Mouse (Mus musculus): ENCODE data around the gene Phtf2. TPM values are rescaled to one million over a fixed set of nuclear protein-coding genes. Genes with fewer than 3 reads are reported as not detected.
"Not testable (repeated sequence)": the region's sequence is repeated elsewhere in the genome, so short reads cannot be mapped to it uniquely, and the experiment has no call there.

Phtf2 gene
- polyA plus RNA-seq, 1 experiment: 16.5 TPM

DNA sequence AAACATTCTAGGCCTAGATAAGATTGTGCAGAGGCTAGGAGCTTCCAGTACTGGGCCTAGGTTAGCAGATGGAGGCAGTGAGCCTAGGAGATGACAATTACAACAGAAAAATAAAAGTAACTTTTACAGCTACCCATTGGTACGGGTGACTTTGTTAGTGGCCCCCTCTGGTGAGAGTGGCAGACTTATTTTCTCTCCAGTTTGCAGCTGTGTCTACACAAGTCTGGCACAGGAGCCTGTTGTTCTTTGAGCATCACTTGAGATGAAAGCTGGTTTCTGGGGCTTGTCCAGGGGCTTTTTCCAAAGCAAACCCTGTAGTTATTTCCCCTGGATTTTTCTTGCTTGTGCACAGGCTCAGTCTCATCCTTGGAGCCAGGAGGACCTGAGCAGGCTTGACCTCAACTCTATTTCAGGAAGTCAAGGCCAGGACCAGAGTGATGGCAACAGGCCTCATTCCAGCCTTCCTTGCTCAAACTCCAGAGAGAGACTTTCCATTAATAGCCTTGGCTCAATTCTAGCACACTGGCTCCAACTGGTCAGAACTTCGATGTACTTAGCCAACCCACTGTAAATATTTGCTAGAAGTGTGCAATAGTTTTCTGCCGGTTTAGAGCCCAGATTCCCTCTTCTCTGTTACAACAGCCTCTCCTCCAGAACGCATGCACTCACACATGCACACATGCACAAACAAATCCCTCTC is 161.6 kb downstream of the Phtf2 start:
- no peak for TF ChIP-seq CTCF (IDR thresholded peaks at IDR 0.05; ENCODE audit: borderline replicate concordance, extremely low read depth, insufficient read depth, insufficient read length)
- no peak for TF ChIP-seq POLR2A (IDR thresholded peaks at IDR 0.05; ENCODE audit: borderline replicate concordance, extremely low read depth, insufficient read depth, insufficient read length, poor library complexity, severe bottlenecking)
- no peak for DNase-seq (ENCODE audit: low read depth)

DNA sequence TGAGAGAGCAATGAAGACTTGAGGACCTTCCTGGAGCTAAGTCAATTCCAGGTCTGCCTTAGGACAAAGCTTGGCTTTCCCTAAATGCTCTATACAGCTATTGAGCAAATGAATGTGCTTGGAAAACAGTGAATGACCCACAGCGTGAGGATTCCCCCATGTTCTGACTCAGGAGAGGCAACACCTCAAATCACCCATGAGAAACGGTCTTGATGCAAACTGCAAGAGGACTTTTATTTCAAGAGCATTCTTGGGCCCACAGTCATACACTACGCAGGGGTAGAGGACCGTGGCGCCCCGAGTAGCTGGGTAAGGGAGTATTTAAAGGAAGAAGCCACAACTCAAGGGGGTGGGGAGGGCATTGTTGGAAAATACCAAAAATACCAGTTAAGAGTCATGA is 165.9 kb downstream of the Phtf2 start:
- DNase-seq (ENCODE audit: low read depth): not testable (repeated sequence)

DNA sequence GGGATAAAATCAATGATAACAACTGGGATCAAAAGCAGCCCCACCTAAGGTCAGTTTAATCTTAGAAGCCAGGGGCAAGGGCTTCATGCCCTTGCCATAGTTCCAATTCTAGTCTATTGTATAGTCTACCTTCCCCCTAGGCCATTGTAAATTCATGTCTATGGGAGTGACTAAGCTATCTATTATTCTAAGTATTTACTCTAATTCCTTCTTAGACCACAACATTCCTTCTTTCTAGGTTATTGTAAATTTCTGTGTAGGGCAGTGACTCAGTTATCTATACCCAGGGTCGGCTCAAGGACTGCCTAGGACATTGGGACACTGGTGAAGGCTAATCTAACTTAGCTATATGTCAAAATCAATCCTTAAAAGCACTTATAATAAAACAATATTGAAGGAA is 167.3 kb downstream of the Phtf2 start:
- not testable (repeated sequence) for DNase-seq (ENCODE audit: low read depth)

DNA sequence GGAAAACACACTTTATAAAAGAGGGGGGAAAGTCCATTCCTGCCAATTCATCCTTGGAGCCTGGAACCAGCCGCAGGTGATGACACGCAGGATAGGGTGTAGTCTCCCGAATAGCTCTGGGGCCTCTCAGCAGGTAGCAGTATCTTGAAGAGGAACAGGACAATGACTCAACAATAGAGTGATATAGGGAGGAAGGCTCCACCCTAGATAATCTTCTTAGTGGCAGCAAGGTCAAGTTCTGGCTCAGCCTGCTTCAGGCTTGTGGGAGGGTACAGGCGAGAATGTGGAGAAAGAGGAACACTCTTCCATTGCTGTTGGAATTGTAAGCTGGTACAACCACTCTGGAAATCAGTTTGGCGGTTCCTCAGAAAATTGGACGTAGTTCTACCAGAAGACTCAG is 171.1 kb downstream of the Phtf2 start:
- not testable (repeated sequence) for DNase-seq (ENCODE audit: low read depth)

Other genes with a start within 250 kb of the Phtf2 start
- gene Tmem60, start 67 bp upstream of the Phtf2 start, polyA plus RNA-seq (2012; rRNA removed): 30.5 and 36.9 TPM in 2 replicates
- 7.9 and 9.5 TPM in 2 replicates for gene Rsbn1l, start 74.3 kb upstream of the Phtf2 start, polyA plus RNA-seq (2012; rRNA removed)
- 81.8 and 91.8 TPM in 2 replicates for gene Ptpn12, start 173.8 kb upstream of the Phtf2 start, polyA plus RNA-seq (2012; rRNA removed)

Measured in brain, embryonic 14.5 days (tissue).